Mouse (Mus musculus) kidney, embryonic 15.5 days (tissue): ENCODE measurements around the gene Pkdrej. TPM values are rescaled to one million over a fixed set of nuclear protein-coding genes. Genes with fewer than 3 reads are reported as not detected.
"Not testable (repeated sequence)": the region's sequence is repeated elsewhere in the genome, so short reads cannot be mapped to it uniquely, and the experiment has no call there.

Experiments used
- ATAC-seq: fragments of 200-750 bp; cut with Nextera tagmentation; replicated peaks from 2 replicates; pipeline ENCODE4 v1.8.0; 2017; ENCODE audit warnings: moderate TSS enrichment; ENCODE audit not compliant: low FRiP score
- H3K27ac ChIP-seq: fragments of 300-500 bp; sonication (generic); 2 replicates; pipeline ENCODE4 v1.5.1; 2015; ENCODE audit warnings: mild to moderate bottlenecking, inconsistent platforms
- H3K27me3 ChIP-seq: fragments of 300-500 bp; sonication (generic); 2 replicates; pipeline ENCODE4 v1.6.1; 2015; ENCODE audit warnings: inconsistent platforms
- H3K36me3 ChIP-seq: fragments of 300-500 bp; sonication (generic); 2 replicates; pipeline ENCODE4 v1.6.1; 2015; ENCODE audit warnings: inconsistent platforms
- H3K4me1 ChIP-seq: fragments of 300-500 bp; sonication (generic); 2 replicates; pipeline ENCODE4 v1.6.1; 2015; ENCODE audit warnings: inconsistent platforms
- H3K4me2 ChIP-seq: fragments of 300-500 bp; sonication (generic); 2 replicates; pipeline ENCODE4 v1.6.1; 2015; ENCODE audit warnings: moderate library complexity, mild to moderate bottlenecking, inconsistent platforms
- H3K4me3 ChIP-seq: fragments of 300-500 bp; sonication (generic); replicated peaks from 2 replicates; pipeline ENCODE4 v1.5.1; 2015; ENCODE audit warnings: mild to moderate bottlenecking, inconsistent platforms
- H3K9ac ChIP-seq: fragments of 300-500 bp; sonication (generic); 2 replicates; pipeline ENCODE4 v1.6.1; 2015; ENCODE audit warnings: mild to moderate bottlenecking, inconsistent platforms
- H3K9me3 ChIP-seq: fragments of 300-500 bp; sonication (generic); replicated peaks from 2 replicates; pipeline ENCODE4 v1.6.1; 2016; ENCODE audit warnings: inconsistent platforms
- whole genome bisulfite sequencing: fragments of 180-500 bp; shearing (Covaris S2); methylation state at CpG from one replicate; pipeline ENCODE4 v1.1.7; 2015; ENCODE audit warnings: mixed read lengths; 5-methylcytosine and 5-hydroxymethylcytosine counted together
- polyA plus RNA-seq: library from polyadenylated mRNA; unstranded; fragments of >200 nt; fragmentation: Nextera tagmentation; extraction: Ambion mirVana; gene quantifications from 2 replicates; pipeline ENCODE4 v1.2.1, GENCODE M21; 2015

Pkdrej gene
- polyA plus RNA-seq, 1 experiment from 2014 or later, result 0.14 TPM

- Histone ChIP-seq H3K9ac (no peak overlapping the region), H3K36me3 (no peaks in the 10 kb centered on the region), H3K4me2 (no peak overlapping the region), H3K27ac (no peak overlapping the region), H3K27me3 (no peaks in the 10 kb centered on the region), H3K4me1 (no peaks in the 10 kb centered on the region), H3K9me3 (no peaks in the 10 kb centered on the region), H3K4me3 (no peak overlapping the region)
- WGBS, result 88% methylated on average over 4 of the region's 4 CpGs
- no peak for ATAC-seq
Measured at GRCm38 (mm10) chr15:85783146-85783545, 38.4 kb downstream of the Pkdrej start.

- H3K4me1 ChIP-seq, H3K36me3 ChIP-seq, H3K27ac ChIP-seq, H3K9me3 ChIP-seq, H3K4me3 ChIP-seq, ATAC-seq, H3K27me3 ChIP-seq, H3K9ac ChIP-seq, H3K4me2 ChIP-seq: not testable (repeated sequence)
- WGBS, result 89% methylated on average over 6 of the region's 6 CpGs
Measured at GRCm38 (mm10) chr15:85778891-85779290, 42.6 kb downstream of the Pkdrej start.

- H3K9me3 ChIP-seq, result no peaks in the 10 kb centered on the region
- no peak overlapping the region for H3K4me3 ChIP-seq
- no peaks in the 10 kb centered on the region for H3K4me1 ChIP-seq
- no peak overlapping the region for H3K9ac ChIP-seq
- no peaks in the 10 kb centered on the region for H3K27me3 ChIP-seq
- no peak overlapping the region for H3K4me2 ChIP-seq
- no peak overlapping the region for H3K27ac ChIP-seq
- no peak for ATAC-seq
- H3K36me3 ChIP-seq, result no peaks in the 10 kb centered on the region
- WGBS, result 85% methylated on average over 5 of the region's 5 CpGs
Measured at GRCm38 (mm10) chr15:85776771-85777170, 44.8 kb downstream of the Pkdrej start.

GRCm38 (mm10) chr15:85776241-85776640 lies 45.3 kb downstream of the Pkdrej start:
- Histone ChIP-seq H3K9ac (no peak overlapping the region), H3K4me1 (no peaks in the 10 kb centered on the region), H3K4me2 (no peak overlapping the region), H3K27ac (no peak overlapping the region), H3K4me3 (no peak overlapping the region), H3K36me3 (no peaks in the 10 kb centered on the region), H3K9me3 (no peaks in the 10 kb centered on the region), H3K27me3 (no peaks in the 10 kb centered on the region)
- WGBS, result 68% methylated on average over 2 of the region's 2 CpGs
- no peak for ATAC-seq

- no peak for ATAC-seq
- no peaks in the 10 kb centered on the region for H3K9me3 ChIP-seq
- 89% methylated on average over 7 of the region's 7 CpGs for WGBS
- no peak overlapping the region for H3K27ac ChIP-seq
- H3K27me3 ChIP-seq, result no peaks in the 10 kb centered on the region
- H3K4me3 ChIP-seq, result no peak overlapping the region
- no peak overlapping the region for H3K4me2 ChIP-seq
- H3K4me1 ChIP-seq, result no peaks in the 10 kb centered on the region
- H3K36me3 ChIP-seq, result no peaks in the 10 kb centered on the region
- no peak overlapping the region for H3K9ac ChIP-seq
Measured at GRCm38 (mm10) chr15:85775001-85775400, 46.5 kb downstream of the Pkdrej start.

GRCm38 (mm10) chr15:85774419-85774818 lies 47.1 kb downstream of the Pkdrej start:
- Histone ChIP-seq H3K4me1 (no peaks in the 10 kb centered on the region), H3K4me3 (no peak overlapping the region), H3K4me2 (no peak overlapping the region), H3K27ac (no peak overlapping the region), H3K9ac (no peak overlapping the region), H3K9me3 (no peaks in the 10 kb centered on the region), H3K27me3 (no peaks in the 10 kb centered on the region), H3K36me3 (no peaks in the 10 kb centered on the region)
- no peak for ATAC-seq
- 86% methylated on average over 9 of the region's 9 CpGs for WGBS

GRCm38 (mm10) chr15:85772146-85772740 lies 49.3 kb downstream of the Pkdrej start:
- no peaks in the 10 kb centered on the region for H3K36me3 ChIP-seq
- no peaks in the 10 kb centered on the region for H3K9me3 ChIP-seq
- H3K4me1 ChIP-seq, result no peaks in the 10 kb centered on the region
- no peak overlapping the region for H3K4me2 ChIP-seq
- no peak overlapping the region for H3K4me3 ChIP-seq
- 71% methylated on average over 11 of the region's 11 CpGs for WGBS
- no peak overlapping the region for H3K9ac ChIP-seq
- peak overlapping the region; percentile 61; the same call in 1 of the 2 replicates for H3K27ac ChIP-seq
- ATAC-seq, result no peak
- no peaks in the 10 kb centered on the region for H3K27me3 ChIP-seq

- no peak overlapping the region for H3K4me3 ChIP-seq
- H3K9ac ChIP-seq, result no peak overlapping the region
- H3K9me3 ChIP-seq, result no peaks in the 10 kb centered on the region
- no peaks in the 10 kb centered on the region for H3K36me3 ChIP-seq
- H3K4me2 ChIP-seq, result no peak overlapping the region
- H3K27ac ChIP-seq, result peak overlapping the region; percentile 61; the same call in 1 of the 2 replicates
- WGBS, result 78% methylated on average over 17 of the region's 17 CpGs
- H3K27me3 ChIP-seq, result no peaks in the 10 kb centered on the region
- H3K4me1 ChIP-seq, result no peaks in the 10 kb centered on the region
- ATAC-seq, result peak; percentile 69; the same call in 1 of the 2 replicates
Measured at GRCm38 (mm10) chr15:85771306-85772121, 50.0 kb downstream of the Pkdrej start.

- H3K9me3 ChIP-seq, result no peaks in the 10 kb centered on the region
- 91% methylated on average over 8 of the region's 8 CpGs for WGBS
- no peak overlapping the region for H3K4me3 ChIP-seq
- H3K27ac ChIP-seq, result no peak overlapping the region
- no peak overlapping the region for H3K4me2 ChIP-seq
- H3K4me1 ChIP-seq, result no peaks in the 10 kb centered on the region
- ATAC-seq, result no peak
- H3K36me3 ChIP-seq, result no peaks in the 10 kb centered on the region
- H3K9ac ChIP-seq, result no peak overlapping the region
- no peaks in the 10 kb centered on the region for H3K27me3 ChIP-seq
Measured at GRCm38 (mm10) chr15:85768991-85769390, 52.5 kb downstream of the Pkdrej start.

- H3K36me3 ChIP-seq, result no peaks in the 10 kb centered on the region
- no peak overlapping the region for H3K27ac ChIP-seq
- no peak overlapping the region for H3K4me2 ChIP-seq
- H3K4me1 ChIP-seq, result no peaks in the 10 kb centered on the region
- no peak overlapping the region for H3K9ac ChIP-seq
- 89% methylated on average over 5 of the region's 5 CpGs for WGBS
- no peaks in the 10 kb centered on the region for H3K9me3 ChIP-seq
- no peak for ATAC-seq
- H3K27me3 ChIP-seq, result no peaks in the 10 kb centered on the region
- no peak overlapping the region for H3K4me3 ChIP-seq
Measured at GRCm38 (mm10) chr15:85766677-85767076, 54.9 kb downstream of the Pkdrej start.

GRCm38 (mm10) chr15:85765022-85765421 lies 56.5 kb downstream of the Pkdrej start:
- no peak overlapping the region for H3K27ac ChIP-seq
- WGBS, result 49% methylated on average over 3 of the region's 3 CpGs

More at GRCm38 (mm10) chr15:85765022-85765421, 56.5 kb downstream of the Pkdrej start:
- no peak overlapping the region for H3K4me3 ChIP-seq
- no peaks in the 10 kb centered on the region for H3K9me3 ChIP-seq
- H3K27me3 ChIP-seq, result no peaks in the 10 kb centered on the region
- H3K9ac ChIP-seq, result no peak overlapping the region
- H3K4me2 ChIP-seq, result no peak overlapping the region
- no peaks in the 10 kb centered on the region for H3K36me3 ChIP-seq
- no peaks in the 10 kb centered on the region for H3K4me1 ChIP-seq
- ATAC-seq, result no peak
